Mouse (Mus musculus): Measurements from ENCODE around the gene E330021D16Rik.
A peak's percentile ranks its signal among the peaks of the same experiment; 100 is the strongest.

The E330021D16Rik gene

DNA sequence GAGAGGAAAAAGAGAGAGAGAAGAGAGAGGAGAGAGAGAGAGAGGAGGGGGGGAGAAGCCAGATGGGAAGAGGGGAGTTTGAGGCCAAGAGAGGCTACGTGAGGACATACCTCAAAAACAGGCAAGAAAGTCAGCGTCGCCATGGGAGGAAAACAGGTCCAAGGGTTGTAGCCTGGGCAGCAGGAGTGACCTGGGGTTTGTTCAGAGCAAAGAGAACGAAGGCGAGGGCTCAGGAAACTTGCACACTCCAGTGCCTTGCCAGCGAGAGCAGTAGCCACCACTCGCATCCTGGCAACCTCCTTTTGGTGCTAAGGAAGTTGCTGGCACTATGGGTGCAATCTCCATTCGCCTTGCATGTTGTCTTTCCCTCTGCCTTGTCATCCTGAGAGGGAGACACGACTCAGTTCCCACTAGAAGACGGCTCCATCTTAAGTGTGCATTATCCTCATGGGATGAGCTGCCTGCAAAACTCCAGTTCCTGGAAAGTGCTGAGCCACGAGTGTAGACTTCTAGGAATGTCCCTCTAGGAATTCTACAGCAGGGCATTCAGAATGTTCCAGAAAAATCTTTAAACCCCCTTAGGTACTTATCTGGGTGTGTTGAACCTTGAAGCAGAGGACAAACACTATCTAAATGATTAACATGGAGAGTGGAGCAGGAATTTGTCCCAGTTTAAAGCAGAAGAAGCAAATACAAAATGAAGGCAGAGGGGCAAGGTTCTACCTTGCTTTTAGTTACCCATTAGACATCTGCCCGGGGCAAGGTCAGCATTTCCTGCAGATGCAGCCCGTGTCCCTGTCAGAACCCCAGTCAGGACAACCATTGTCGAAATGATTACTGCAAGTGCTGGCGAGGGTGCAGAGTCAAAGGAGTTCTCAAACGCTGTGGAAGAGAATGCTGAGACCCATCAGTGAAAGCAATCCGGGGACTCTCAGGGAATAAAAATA lies 3.8 kb upstream of the E330021D16Rik start:
- no peak for DNase-seq

DNA sequence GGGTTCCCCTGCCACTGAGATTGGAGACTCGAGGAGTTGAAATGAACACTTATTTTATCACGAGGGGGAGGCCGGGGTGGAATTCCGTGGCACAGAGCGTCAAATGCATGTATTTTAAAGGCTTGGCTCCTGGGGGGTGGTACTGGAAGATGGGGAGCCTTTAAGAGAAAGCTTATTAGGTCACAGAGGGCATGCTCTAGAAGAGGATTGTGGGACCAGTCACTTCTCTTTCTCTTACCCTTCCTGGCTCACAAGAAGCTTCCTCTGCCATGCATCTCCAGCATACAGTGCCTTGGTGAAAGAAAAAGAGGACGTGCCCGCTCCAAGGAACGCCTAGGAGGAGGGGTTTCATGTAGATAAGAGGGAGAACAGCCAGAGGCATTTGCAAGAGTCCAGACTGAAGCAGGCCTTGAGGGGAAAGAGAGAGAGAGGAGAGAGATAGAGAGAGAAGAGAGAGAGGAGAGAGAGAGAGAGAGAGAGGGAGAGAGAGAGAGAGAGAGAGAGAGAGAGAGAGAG lies 3.0 kb upstream of the E330021D16Rik start:
- no peak for DNase-seq

GRCm38 (mm10) chr6:136417864-136418263 lies 2.5 kb upstream of the E330021D16Rik start:
- DNase-seq: no peak

DNA sequence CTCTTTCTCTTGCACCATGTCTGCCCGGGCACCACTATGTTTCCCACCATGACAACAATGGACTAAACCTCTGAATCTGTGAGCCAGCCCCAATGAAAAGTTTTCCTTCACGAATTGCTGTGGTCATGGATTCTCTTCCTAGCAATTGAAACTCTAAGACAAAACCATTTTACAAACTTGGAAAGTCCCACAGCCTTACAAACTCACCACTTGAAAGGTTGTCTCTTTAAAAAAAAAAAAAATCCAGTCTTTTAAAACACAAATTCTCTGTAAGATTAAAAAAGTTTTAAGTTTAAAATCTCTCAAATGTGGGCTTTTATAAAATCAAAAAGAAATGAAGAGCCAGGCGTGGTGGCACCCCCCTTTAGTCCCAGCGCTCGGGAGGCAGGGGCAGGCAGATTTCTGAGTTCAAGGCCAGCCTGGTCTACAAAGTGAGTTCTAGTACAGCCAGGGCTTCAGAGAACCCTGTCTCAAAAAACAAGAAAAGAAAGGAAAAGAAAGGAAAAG lies 1.5 kb downstream of the E330021D16Rik start:
- no peak for DNase-seq

- no peak for DNase-seq
Observed at GRCm38 (mm10) chr6:136407608-136408192, 7.7 kb downstream of the E330021D16Rik start.

- peak; percentile 14 to 27 for DNase-seq
Observed at GRCm38 (mm10) chr6:136396860-136397259, 18.5 kb downstream of the E330021D16Rik start.

DNA sequence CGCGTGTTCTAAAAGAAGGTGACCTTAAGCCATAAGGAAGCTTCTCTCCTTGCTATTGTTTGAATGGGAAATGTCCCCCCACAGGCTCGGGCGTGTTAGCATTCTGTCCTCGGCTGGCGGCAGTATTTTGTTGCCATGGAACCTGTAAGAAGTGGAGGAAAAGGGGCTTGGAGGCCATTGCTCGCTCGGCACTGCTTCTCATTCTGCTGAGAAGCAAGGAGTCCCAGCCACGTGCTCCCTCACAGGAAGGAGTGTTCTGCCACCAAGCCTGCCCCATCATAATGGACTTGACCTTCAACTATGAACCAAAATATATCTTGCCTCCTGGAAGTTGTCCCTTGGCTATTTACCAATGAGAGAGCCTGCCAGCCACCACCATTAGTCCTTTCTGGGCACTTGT lies 25.1 kb downstream of the E330021D16Rik start:
- DNase-seq: no peak

DNA sequence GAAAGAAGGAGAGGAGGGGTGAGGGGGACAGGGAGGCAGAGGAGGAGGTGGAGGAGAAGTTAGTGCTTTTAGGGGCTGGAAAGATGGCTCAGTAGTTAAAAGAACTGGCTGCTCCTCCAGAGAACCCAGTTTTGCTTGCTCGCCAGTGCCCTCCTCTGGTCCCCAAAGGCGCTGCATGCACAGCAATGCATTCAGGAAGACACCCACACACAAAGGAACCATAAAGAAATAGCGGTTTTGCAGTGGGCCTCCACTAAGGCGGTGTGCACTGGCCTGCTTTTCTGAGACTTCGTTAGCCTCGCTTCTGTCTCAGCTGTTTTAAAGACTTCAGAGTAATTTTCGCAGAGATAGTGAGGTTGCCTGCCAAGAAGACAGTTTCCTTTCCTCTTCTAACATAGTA lies 30.1 kb downstream of the E330021D16Rik start:
- DNase-seq: peak in 1 of 2 experiments; percentile 19

- DNase-seq: no peak
Observed at GRCm38 (mm10) chr6:136383218-136383617, 32.2 kb downstream of the E330021D16Rik start.

GRCm38 (mm10) chr6:136376097-136376496 lies 39.3 kb downstream of the E330021D16Rik start:
- DNase-seq: no peak

GRCm38 (mm10) chr6:136364430-136365098 lies 50.8 kb downstream of the E330021D16Rik start:
- no peak for DNase-seq

- DNase-seq: no peak
Observed at GRCm38 (mm10) chr6:136364008-136364407, 51.4 kb downstream of the E330021D16Rik start.

DNA sequence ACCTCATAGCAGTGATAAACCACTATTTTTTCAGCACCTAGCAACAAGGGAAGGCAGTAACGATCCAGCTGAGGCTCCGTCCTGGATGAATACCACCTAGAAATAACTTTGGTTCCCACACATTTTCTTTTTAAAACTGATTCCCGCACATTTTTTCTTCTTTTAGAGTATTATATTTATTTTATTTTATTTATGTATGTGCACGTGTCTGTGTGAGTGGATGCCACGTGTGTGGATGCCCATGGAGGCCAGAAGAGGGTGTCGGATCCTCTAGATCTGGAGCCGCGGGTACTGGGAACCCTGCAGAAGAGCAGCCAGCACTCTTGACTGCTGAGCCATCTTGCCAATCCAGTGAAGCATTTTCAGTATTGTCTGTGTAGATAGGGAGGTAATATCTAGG lies 52.1 kb downstream of the E330021D16Rik start:
- DNase-seq: no peak

DNA sequence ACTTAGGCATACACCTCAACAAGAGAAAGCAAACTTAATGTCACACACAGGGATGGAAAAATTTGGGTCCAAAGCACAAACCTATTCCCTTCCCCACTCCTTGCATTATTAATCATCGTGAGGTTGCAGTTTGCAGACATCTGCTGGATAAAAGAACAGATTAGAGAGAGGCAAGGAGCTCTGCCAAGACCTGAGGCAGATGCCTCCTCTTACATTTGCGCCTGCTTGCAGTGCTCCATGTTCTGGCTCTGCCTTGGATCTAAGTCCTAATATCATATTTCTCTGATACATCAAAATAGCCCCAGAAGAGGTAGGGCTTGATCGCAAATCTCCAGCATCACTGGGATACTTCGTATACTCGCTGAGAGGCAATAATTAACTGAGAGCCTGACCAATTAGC lies 56.9 kb downstream of the E330021D16Rik start:
- no peak for DNase-seq

GRCm38 (mm10) chr6:136353399-136354184 lies 61.8 kb downstream of the E330021D16Rik start:
- DNase-seq: peak; percentile 88 to 89

Measured in cerebellum, postnatal 14 days (tissue).